Comparison of ENCODE assay signal across 28 mouse cellular contexts in the genomic region with DNA sequence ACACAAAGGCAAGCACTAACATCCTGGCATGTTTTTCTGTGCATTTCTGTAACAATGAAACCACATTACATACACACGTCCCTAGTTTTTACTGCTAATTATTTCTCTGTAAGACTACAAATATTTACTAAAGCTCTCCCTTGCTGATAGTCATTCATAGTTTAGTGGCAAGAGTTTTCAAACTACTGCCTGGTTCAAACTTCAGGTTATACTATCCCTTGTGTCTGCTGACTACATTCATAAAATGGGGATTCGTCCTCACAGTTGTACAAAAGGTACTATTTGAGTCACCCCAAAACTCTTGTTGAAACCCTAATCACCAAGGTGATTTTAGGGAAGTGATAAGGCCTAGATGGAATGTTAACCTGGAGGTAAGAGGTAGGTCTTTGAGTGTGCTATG. TPM values are rescaled to one million over a fixed set of nuclear protein-coding genes. Genes with fewer than 3 reads are reported as not detected.
"Had no signal": no experiment of that assay in that cellular context is flagged by ENCODE, and none has a peak within 500 bp of the region (broad histone marks: within the 10 kb centered on the region; RNA-seq: fewer than 3 reads in every experiment).

No protein-coding gene starts in this region.

- H3K4me3 ChIP-seq: embryonic facial prominence, embryonic 10.5 days; embryonic facial prominence, embryonic 12.5 days; embryonic facial prominence, embryonic 13.5 days; embryonic facial prominence, embryonic 15.5 days; erythroblast, embryonic 14.5 days; forebrain, embryonic 10.5 days; forebrain, embryonic 12.5 days; forebrain, embryonic 13.5 days; forebrain, embryonic 15.5 days; gastrocnemius, adult 2 months; heart, adult 2 months; heart, embryonic 10.5 days had no signal

- DNase-seq: cerebellum, adult 9-10 months; cerebellum, adult 9-11 months; cerebellum, postnatal 14 days; cerebellum, postnatal 25 days; cerebellum, postnatal 36 days; embryo, embryonic 11 days; forebrain, postnatal 0 days; gastrocnemius, adult 2 months; gastrocnemius, postnatal 14 days; gastrocnemius, postnatal 25 days; heart, adult 11 months; heart, adult 18-20 months; heart, adult 2 months had no signal

- H3K9me3 ChIP-seq: embryonic facial prominence, embryonic 10.5 days; embryonic facial prominence, embryonic 12.5 days; embryonic facial prominence, embryonic 13.5 days; embryonic facial prominence, embryonic 15.5 days; forebrain, embryonic 10.5 days; forebrain, embryonic 12.5 days; forebrain, embryonic 13.5 days; forebrain, embryonic 15.5 days; heart, embryonic 10.5 days had no signal

- ATAC-seq: forebrain, embryonic 13.5 days; forebrain, embryonic 14.5 days; forebrain, embryonic 15.5 days; forebrain, embryonic 16.5 days; forebrain, postnatal 0 days had no signal

- H3K9ac ChIP-seq: embryonic facial prominence, embryonic 12.5 days; embryonic facial prominence, embryonic 13.5 days; embryonic facial prominence, embryonic 15.5 days; forebrain, embryonic 12.5 days; forebrain, embryonic 13.5 days; forebrain, embryonic 15.5 days; forebrain, postnatal 0 days had no signal

- H3K4me2 ChIP-seq: embryonic facial prominence, embryonic 12.5 days; embryonic facial prominence, embryonic 13.5 days; embryonic facial prominence, embryonic 15.5 days; forebrain, embryonic 12.5 days; forebrain, embryonic 13.5 days; forebrain, embryonic 15.5 days had no signal

- H3K27ac ChIP-seq: embryonic facial prominence, embryonic 10.5 days; embryonic facial prominence, embryonic 12.5 days; embryonic facial prominence, embryonic 13.5 days; embryonic facial prominence, embryonic 15.5 days; forebrain, embryonic 10.5 days; forebrain, embryonic 12.5 days; forebrain, embryonic 13.5 days; forebrain, embryonic 15.5 days; gastrocnemius, adult 2 months; heart, adult 2 months; heart, embryonic 10.5 days had no signal

- H3K27me3 ChIP-seq: embryonic facial prominence, embryonic 12.5 days; embryonic facial prominence, embryonic 13.5 days; embryonic facial prominence, embryonic 15.5 days; forebrain, embryonic 12.5 days; forebrain, embryonic 13.5 days; forebrain, embryonic 15.5 days had no signal

RNA-seq across cellular contexts. Expression of a gene that starts 12.7 kb away (rescaled TPM):
- total RNA-seq: gastrocnemius, adult 18-20 months; gastrocnemius, adult 2 months; gastrocnemius, adult 8-10 months; gastrocnemius, postnatal 25 days; heart, adult 18-20 months; heart, adult 2 months; heart, adult 8-10 months had no signal
- polyA plus RNA-seq: heart, adult 2 months had no signal

RNA-seq across cellular contexts. Expression of a gene that starts 41.0 kb away (rescaled TPM):
- polyA plus RNA-seq: erythroblast, embryonic 14.5 days had no signal
